Mouse (Mus musculus): Measurements from ENCODE around the gene Pald1. TPM values are rescaled to one million over a fixed set of nuclear protein-coding genes. Genes with fewer than 3 reads are reported as not detected.

Pald1 gene
- polyA plus RNA-seq, 1 experiment, result 8.8 TPM

DNA sequence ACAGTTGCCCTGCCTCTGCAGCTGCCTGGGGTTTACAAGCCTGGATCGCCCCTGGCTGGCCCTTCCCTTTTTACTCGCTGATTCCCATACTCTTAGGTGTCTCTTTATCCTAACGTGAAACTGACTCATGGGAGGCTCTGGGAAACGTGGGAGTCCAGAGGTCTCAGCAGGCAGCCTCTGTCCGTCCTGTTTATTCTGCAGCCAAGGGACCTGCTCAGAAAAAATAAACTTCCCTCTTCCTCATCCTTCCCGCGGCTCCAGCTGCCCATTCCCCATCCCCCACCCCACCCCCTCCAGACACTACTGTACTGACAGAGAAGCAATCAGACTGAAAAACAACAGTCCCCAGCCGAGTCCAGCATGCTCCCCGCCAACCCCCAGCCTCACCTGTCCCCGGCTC lies 37.0 kb downstream of the Pald1 start:
- H3K27ac ChIP-seq (ENCODE audit: insufficient read depth, low read depth, low read length), result no peak overlapping the region
- no peaks in the 10 kb centered on the region for H3K4me1 ChIP-seq (ENCODE audit: control insufficient read depth, insufficient read depth, low read length)
- no peaks in the 10 kb centered on the region for H3K36me3 ChIP-seq (ENCODE audit: control insufficient read depth, insufficient read depth, low read length)
- DNase-seq, result no peak
- H3K4me3 ChIP-seq (ENCODE audit: insufficient read depth, low read depth, low read length), result no peak overlapping the region
- TF ChIP-seq CTCF (conservative IDR thresholded peaks at IDR 0.05; ENCODE audit: insufficient read depth, insufficient read length, low read depth, low read length) (no peak), POLR2A (IDR thresholded peaks at IDR 0.05; ENCODE audit: low read depth, low read length) (no peak)
- H3K27me3 ChIP-seq (replicated peaks; ENCODE audit: control insufficient read depth, insufficient read depth, low read length), result no peaks in the 10 kb centered on the region
- WGBS, result 24% methylated on average over 10 of the region's 10 CpGs

DNA sequence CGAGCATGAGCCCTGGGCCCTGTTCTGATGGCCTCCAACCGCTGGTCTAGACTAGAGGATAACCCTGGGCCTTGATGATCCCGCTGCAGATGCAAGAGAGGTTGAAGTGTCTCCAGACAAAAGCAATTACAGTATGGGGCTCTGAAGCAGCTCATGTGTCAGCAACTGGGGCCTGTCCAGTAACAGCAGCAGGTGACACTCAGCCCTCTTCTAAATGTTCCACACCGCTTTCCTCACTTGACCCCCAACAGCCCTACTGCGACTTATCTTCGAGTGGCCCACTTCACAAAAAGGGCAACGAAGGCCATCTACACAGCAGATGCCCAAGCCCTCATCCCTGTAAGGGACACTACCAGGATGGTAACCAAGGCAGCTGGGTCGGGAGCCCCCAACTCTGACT lies 38.2 kb downstream of the Pald1 start:
- Histone ChIP-seq H3K27ac (ENCODE audit: insufficient read depth, low read depth, low read length) (no peak overlapping the region), H3K27me3 (replicated peaks; ENCODE audit: control insufficient read depth, insufficient read depth, low read length) (no peaks in the 10 kb centered on the region), H3K4me3 (ENCODE audit: insufficient read depth, low read depth, low read length) (no peak overlapping the region), H3K36me3 (ENCODE audit: control insufficient read depth, insufficient read depth, low read length) (no peaks in the 10 kb centered on the region), H3K4me1 (ENCODE audit: control insufficient read depth, insufficient read depth, low read length) (no peaks in the 10 kb centered on the region)
- no peak for DNase-seq
- TF ChIP-seq CTCF (conservative IDR thresholded peaks at IDR 0.05; ENCODE audit: insufficient read depth, insufficient read length, low read depth, low read length) (no peak), POLR2A (IDR thresholded peaks at IDR 0.05; ENCODE audit: low read depth, low read length) (no peak)
- 82% methylated on average over 8 of the region's 8 CpGs for WGBS

GRCm38 (mm10) chr10:61343950-61344349 lies 39.4 kb downstream of the Pald1 start:
- Histone ChIP-seq H3K27ac (ENCODE audit: insufficient read depth, low read depth, low read length) (no peak overlapping the region), H3K4me1 (ENCODE audit: control insufficient read depth, insufficient read depth, low read length) (no peaks in the 10 kb centered on the region), H3K4me3 (ENCODE audit: insufficient read depth, low read depth, low read length) (no peak overlapping the region), H3K27me3 (replicated peaks; ENCODE audit: control insufficient read depth, insufficient read depth, low read length) (no peaks in the 10 kb centered on the region), H3K36me3 (ENCODE audit: control insufficient read depth, insufficient read depth, low read length) (no peaks in the 10 kb centered on the region)
- WGBS, result 73% methylated on average over 8 of the region's 8 CpGs
- TF ChIP-seq CTCF (conservative IDR thresholded peaks at IDR 0.05; ENCODE audit: insufficient read depth, insufficient read length, low read depth, low read length), result peak; percentile 84
- no peak for TF ChIP-seq POLR2A (IDR thresholded peaks at IDR 0.05; ENCODE audit: low read depth, low read length)
- DNase-seq, result peak; percentile 55

GRCm38 (mm10) chr10:61342750-61343149 lies 40.6 kb downstream of the Pald1 start:
- Histone ChIP-seq H3K4me1 (ENCODE audit: control insufficient read depth, insufficient read depth, low read length) (no peaks in the 10 kb centered on the region), H3K27me3 (replicated peaks; ENCODE audit: control insufficient read depth, insufficient read depth, low read length) (no peaks in the 10 kb centered on the region), H3K4me3 (ENCODE audit: insufficient read depth, low read depth, low read length) (no peak overlapping the region), H3K27ac (ENCODE audit: insufficient read depth, low read depth, low read length) (no peak overlapping the region), H3K36me3 (ENCODE audit: control insufficient read depth, insufficient read depth, low read length) (no peaks in the 10 kb centered on the region)
- no peak for DNase-seq
- 87% methylated on average over 13 of the region's 13 CpGs for WGBS
- TF ChIP-seq POLR2A (IDR thresholded peaks at IDR 0.05; ENCODE audit: low read depth, low read length), result no peak
- no peak for TF ChIP-seq CTCF (conservative IDR thresholded peaks at IDR 0.05; ENCODE audit: insufficient read depth, insufficient read length, low read depth, low read length)

DNA sequence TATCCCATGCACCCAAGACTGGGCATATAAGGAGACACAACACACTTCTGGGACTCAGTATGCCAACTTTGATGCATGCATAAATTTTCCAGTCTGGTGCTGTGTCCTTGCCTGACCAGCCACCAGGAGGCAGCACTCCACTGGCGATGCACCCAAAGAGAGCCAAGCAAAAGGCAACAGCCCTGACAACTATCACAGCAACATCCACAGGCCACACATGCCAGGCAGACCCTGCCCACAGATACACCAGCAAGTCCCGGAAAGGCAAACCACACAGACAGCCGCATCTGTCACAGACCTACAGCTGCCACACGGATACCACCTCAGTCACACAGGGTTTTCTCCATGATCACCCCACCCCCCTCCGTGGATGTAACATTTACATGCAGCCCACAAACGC lies 41.8 kb downstream of the Pald1 start:
- H3K36me3 ChIP-seq (ENCODE audit: control insufficient read depth, insufficient read depth, low read length), result no peaks in the 10 kb centered on the region
- no peaks in the 10 kb centered on the region for H3K27me3 ChIP-seq (replicated peaks; ENCODE audit: control insufficient read depth, insufficient read depth, low read length)
- no peak overlapping the region for H3K4me3 ChIP-seq (ENCODE audit: insufficient read depth, low read depth, low read length)
- H3K4me1 ChIP-seq (ENCODE audit: control insufficient read depth, insufficient read depth, low read length), result no peaks in the 10 kb centered on the region
- peak; percentile 72 for DNase-seq
- TF ChIP-seq POLR2A (IDR thresholded peaks at IDR 0.05; ENCODE audit: low read depth, low read length), result no peak
- TF ChIP-seq CTCF (conservative IDR thresholded peaks at IDR 0.05; ENCODE audit: insufficient read depth, insufficient read length, low read depth, low read length), result peak; percentile 95; the same call in 1 of the 2 replicates
- no peak overlapping the region for H3K27ac ChIP-seq (ENCODE audit: insufficient read depth, low read depth, low read length)
- WGBS, result 61% methylated on average over 6 of the region's 6 CpGs

DNA sequence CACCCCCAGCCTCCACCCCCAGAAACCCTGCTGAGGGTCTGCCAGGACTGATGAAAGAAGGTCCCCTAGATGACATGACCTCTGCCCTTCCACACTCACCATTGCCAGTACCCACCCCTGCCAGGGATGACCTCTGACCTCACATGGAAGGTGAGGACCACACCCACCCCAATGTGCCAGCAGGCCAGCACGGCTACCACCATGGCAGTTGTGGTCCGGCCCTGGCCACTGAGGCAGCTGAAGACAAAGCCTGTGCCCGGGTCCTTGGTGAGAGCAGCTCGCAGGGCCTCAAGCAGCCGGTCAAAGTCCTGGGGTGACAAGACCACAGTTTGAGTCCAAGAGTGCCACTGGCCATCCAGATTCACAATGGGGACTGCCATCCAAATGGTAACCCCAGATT lies 42.3 kb downstream of the Pald1 start:
- WGBS, result 94% methylated on average over 5 of the region's 5 CpGs
- no peak overlapping the region for H3K27ac ChIP-seq (ENCODE audit: insufficient read depth, low read depth, low read length)
- no peak for TF ChIP-seq POLR2A (IDR thresholded peaks at IDR 0.05; ENCODE audit: low read depth, low read length)
- no peak for TF ChIP-seq CTCF (conservative IDR thresholded peaks at IDR 0.05; ENCODE audit: insufficient read depth, insufficient read length, low read depth, low read length)
- DNase-seq, result no peak
- H3K4me3 ChIP-seq (ENCODE audit: insufficient read depth, low read depth, low read length), result no peak overlapping the region
- H3K36me3 ChIP-seq (ENCODE audit: control insufficient read depth, insufficient read depth, low read length), result no peaks in the 10 kb centered on the region
- H3K4me1 ChIP-seq (ENCODE audit: control insufficient read depth, insufficient read depth, low read length), result no peaks in the 10 kb centered on the region
- no peaks in the 10 kb centered on the region for H3K27me3 ChIP-seq (replicated peaks; ENCODE audit: control insufficient read depth, insufficient read depth, low read length)

DNA sequence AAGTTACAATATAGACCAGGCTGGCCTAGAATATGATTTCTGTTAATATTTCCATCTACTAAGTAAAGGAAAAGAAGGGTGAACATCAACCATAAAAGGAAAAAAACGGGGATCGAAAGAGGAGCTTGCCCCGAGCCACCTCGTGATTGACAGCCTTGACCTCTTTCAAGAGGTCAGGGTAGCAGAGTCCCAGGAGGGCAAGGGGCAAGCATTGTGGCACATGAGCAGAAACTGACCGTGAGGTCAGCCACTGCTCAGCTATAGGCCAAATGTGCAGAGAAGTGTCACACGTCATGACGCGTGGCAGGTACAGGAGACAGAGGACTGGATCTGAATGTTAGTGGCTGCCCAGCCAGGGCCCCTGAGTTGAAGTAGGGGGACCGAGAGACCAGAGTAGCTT lies 43.1 kb downstream of the Pald1 start:
- DNase-seq, result no peak
- Histone ChIP-seq H3K27me3 (replicated peaks; ENCODE audit: control insufficient read depth, insufficient read depth, low read length) (no peaks in the 10 kb centered on the region), H3K4me3 (ENCODE audit: insufficient read depth, low read depth, low read length) (no peak overlapping the region), H3K27ac (ENCODE audit: insufficient read depth, low read depth, low read length) (no peak overlapping the region), H3K4me1 (ENCODE audit: control insufficient read depth, insufficient read depth, low read length) (no peaks in the 10 kb centered on the region), H3K36me3 (ENCODE audit: control insufficient read depth, insufficient read depth, low read length) (no peaks in the 10 kb centered on the region)
- TF ChIP-seq POLR2A (IDR thresholded peaks at IDR 0.05; ENCODE audit: low read depth, low read length) (no peak), CTCF (conservative IDR thresholded peaks at IDR 0.05; ENCODE audit: insufficient read depth, insufficient read length, low read depth, low read length) (no peak)
- WGBS, result 83% methylated on average over 9 of the region's 9 CpGs

- no peak for DNase-seq
- no peak overlapping the region for H3K27ac ChIP-seq (ENCODE audit: insufficient read depth, low read depth, low read length)
- H3K36me3 ChIP-seq (ENCODE audit: control insufficient read depth, insufficient read depth, low read length), result no peaks in the 10 kb centered on the region
- H3K4me1 ChIP-seq (ENCODE audit: control insufficient read depth, insufficient read depth, low read length), result no peaks in the 10 kb centered on the region
- no peaks in the 10 kb centered on the region for H3K27me3 ChIP-seq (replicated peaks; ENCODE audit: control insufficient read depth, insufficient read depth, low read length)
- no peak overlapping the region for H3K4me3 ChIP-seq (ENCODE audit: insufficient read depth, low read depth, low read length)
- WGBS, result 96% methylated on average over 9 of the region's 9 CpGs
- TF ChIP-seq POLR2A (IDR thresholded peaks at IDR 0.05; ENCODE audit: low read depth, low read length) (no peak), CTCF (conservative IDR thresholded peaks at IDR 0.05; ENCODE audit: insufficient read depth, insufficient read length, low read depth, low read length) (0 out of 2 replicates have a peak, but pooled peaks have one; percentile 9)
Measured at GRCm38 (mm10) chr10:61339216-61339615, 44.1 kb downstream of the Pald1 start.
